8 mouse cellular contexts compared by ENCODE assay signal in genomic region chr15:101479007-101479665, GRCm38 (mm10). TPM values are rescaled to one million over a fixed set of nuclear protein-coding genes. Genes with fewer than 3 reads are reported as not detected.
DNase-seq lines count a peak whose midpoint lies in the region; ATAC-seq and TF ChIP-seq lines count a peak whose summit lies in the region.

No protein-coding gene starts in this region.

- no peaks in the 10 kb centered on the region for H3K36me3 ChIP-seq in forebrain, embryonic 16.5 days (ENCODE audit: control insufficient read depth, insufficient read depth)
- no peaks in the 10 kb centered on the region for H3K36me3 ChIP-seq in hindbrain, embryonic 14.5 days (replicated peaks; ENCODE audit: control insufficient read depth, insufficient read depth)
- no peaks in the 10 kb centered on the region for H3K36me3 ChIP-seq in lung, postnatal 0 days (ENCODE audit: insufficient read depth, low read length)

- H3K9me3 ChIP-seq in forebrain, embryonic 16.5 days (ENCODE audit: control insufficient read depth, low read length) = no peaks in the 10 kb centered on the region
- no peaks in the 10 kb centered on the region for H3K9me3 ChIP-seq in hindbrain, embryonic 14.5 days (ENCODE audit: control insufficient read depth, low read length)
- H3K9me3 ChIP-seq in lung, postnatal 0 days (ENCODE audit: low read length) = no peaks in the 10 kb centered on the region

- WGBS in forebrain, embryonic 16.5 days = 8% methylated on average over 31 of the region's 31 CpGs
- 10% methylated on average over 31 of the region's 31 CpGs for WGBS in hindbrain, embryonic 14.5 days
- 6% methylated on average over 31 of the region's 31 CpGs for WGBS in lung, postnatal 0 days

- H3K4me1 ChIP-seq in forebrain, embryonic 16.5 days (replicated peaks; ENCODE audit: control insufficient read depth, insufficient read depth, low read length) = peaks cover 12% of the 10 kb centered on the region
- H3K4me1 ChIP-seq in hindbrain, embryonic 14.5 days (replicated peaks; ENCODE audit: control insufficient read depth, insufficient read depth, low read length) = peaks cover 9% of the 10 kb centered on the region; the same call in 1 of the 2 replicates
- H3K4me1 ChIP-seq in lung, postnatal 0 days (ENCODE audit: insufficient read depth, low read depth, low read length) = no peaks in the 10 kb centered on the region

- H3K4me3 ChIP-seq in forebrain, embryonic 16.5 days (replicated peaks; ENCODE audit: low read length) = peak overlapping the region; percentile 31
- peak overlapping the region; percentile 21 for H3K4me3 ChIP-seq in hindbrain, embryonic 14.5 days (replicated peaks; ENCODE audit: low read length)
- H3K4me3 ChIP-seq in lung, postnatal 0 days (ENCODE audit: low read depth, low read length) = peak overlapping the region; percentile 19; the same call in 1 of the 2 replicates

- peak; percentile 59 for ATAC-seq in forebrain, embryonic 16.5 days
- ATAC-seq in hindbrain, embryonic 14.5 days (ENCODE audit: low FRiP score) = no peak
- peak; percentile 75 for ATAC-seq in lung, postnatal 0 days

- peak overlapping the region; percentile 75 for H3K4me2 ChIP-seq in forebrain, embryonic 16.5 days (ENCODE audit: low read length)
- H3K4me2 ChIP-seq in hindbrain, embryonic 14.5 days (replicated peaks) = peak overlapping the region; percentile 52
- peak overlapping the region; percentile 49 for H3K4me2 ChIP-seq in lung, postnatal 0 days (replicated peaks; ENCODE audit: low read depth, low read length)

- TF ChIP-seq EP300 in lung, postnatal 0 days (IDR thresholded peaks at IDR 0.05) = no peak

- no peaks in the 10 kb centered on the region for H3K27me3 ChIP-seq in forebrain, embryonic 16.5 days (replicated peaks; ENCODE audit: control insufficient read depth, insufficient read depth, low read length)
- H3K27me3 ChIP-seq in hindbrain, embryonic 14.5 days (ENCODE audit: control insufficient read depth, insufficient read depth, low read length) = no peaks in the 10 kb centered on the region
- no peaks in the 10 kb centered on the region for H3K27me3 ChIP-seq in lung, postnatal 0 days (replicated peaks; ENCODE audit: insufficient read depth, low read length)

- peak; percentile 40 to 49 for DNase-seq in CD8-positive naive resting alpha-beta T cell, adult 2 months (ENCODE audit: low read depth in 2 of 2, low spot score in 2 of 2)
- peak; percentile 9 for DNase-seq in cerebellum, adult 11-12 months
- peak; percentile 39 for DNase-seq in hindbrain, embryonic 14.5 days (ENCODE audit: low spot score)
- DNase-seq in layer of hippocampus, postnatal 36 days = peak; percentile 30 to 43
- peak; percentile 55 for DNase-seq in lung, postnatal 0 days (ENCODE audit: low spot score)
- DNase-seq in retina, embryonic 14.5 days (ENCODE audit: low spot score) = peak; percentile 70
- DNase-seq in urinary bladder, postnatal 4 days (ENCODE audit: low spot score in 2 of 2) = peak; percentile 37 to 68

- no peak overlapping the region for H3K27ac ChIP-seq in forebrain, embryonic 16.5 days (ENCODE audit: low read length)
- no peak overlapping the region for H3K27ac ChIP-seq in hindbrain, embryonic 14.5 days
- H3K27ac ChIP-seq in lung, postnatal 0 days (ENCODE audit: low read length) = no peak overlapping the region

- H3K9ac ChIP-seq in forebrain, embryonic 16.5 days (replicated peaks; ENCODE audit: low read depth, low read length) = peak overlapping the region; percentile 43
- H3K9ac ChIP-seq in hindbrain, embryonic 14.5 days = no peak overlapping the region
- H3K9ac ChIP-seq in lung, postnatal 0 days (replicated peaks; ENCODE audit: low read depth) = no peak overlapping the region

- TF ChIP-seq CTCF in lung, postnatal 0 days (IDR thresholded peaks at IDR 0.05) = peak; percentile 76

RNA-seq across cellular contexts. Expression of gene Krt86, which starts 5.9 kb away (rescaled TPM):
- not detected in 2 replicates for polyA plus RNA-seq in forebrain, embryonic 16.5 days (2015; fragmentation: Nextera tagmentation; extraction: Ambion mirVana)
- polyA plus RNA-seq in hindbrain, embryonic 14.5 days (2014; fragmentation: Nextera tagmentation; extraction: Ambion mirVana) = 0.09 TPM in 1 of 2 replicates, not detected in the other
- total RNA-seq in layer of hippocampus, postnatal 36 days (2021) = not detected
- not detected in 2 replicates for polyA plus RNA-seq in lung, postnatal 0 days (2015; fragmentation: Nextera tagmentation; extraction: Ambion mirVana)

RNA-seq across cellular contexts. Expression of gene Krt83, which starts 12.2 kb away (rescaled TPM):
- polyA plus RNA-seq in forebrain, embryonic 16.5 days (2015; fragmentation: Nextera tagmentation; extraction: Ambion mirVana) = not detected in 2 replicates
- polyA plus RNA-seq in hindbrain, embryonic 14.5 days (2014; fragmentation: Nextera tagmentation; extraction: Ambion mirVana) = not detected in 2 replicates
- total RNA-seq in layer of hippocampus, postnatal 36 days (2021) = not detected
- not detected in 2 replicates for polyA plus RNA-seq in lung, postnatal 0 days (2015; fragmentation: Nextera tagmentation; extraction: Ambion mirVana)

RNA-seq across cellular contexts. Expression of gene Krt81, which starts 15.6 kb away (rescaled TPM):
- polyA plus RNA-seq in forebrain, embryonic 16.5 days (2015; fragmentation: Nextera tagmentation; extraction: Ambion mirVana) = not detected in 2 replicates
- not detected in 2 replicates for polyA plus RNA-seq in hindbrain, embryonic 14.5 days (2014; fragmentation: Nextera tagmentation; extraction: Ambion mirVana)
- total RNA-seq in layer of hippocampus, postnatal 36 days (2021) = not detected
- not detected in 2 replicates for polyA plus RNA-seq in lung, postnatal 0 days (2015; fragmentation: Nextera tagmentation; extraction: Ambion mirVana)

RNA-seq across cellular contexts. Expression of gene Krt88, which starts 31.6 kb away (rescaled TPM):
- not detected in 2 replicates for polyA plus RNA-seq in forebrain, embryonic 16.5 days (2015; fragmentation: Nextera tagmentation; extraction: Ambion mirVana)
- not detected in 2 replicates for polyA plus RNA-seq in hindbrain, embryonic 14.5 days (2014; fragmentation: Nextera tagmentation; extraction: Ambion mirVana)
- not detected for total RNA-seq in layer of hippocampus, postnatal 36 days (2021)
- polyA plus RNA-seq in lung, postnatal 0 days (2015; fragmentation: Nextera tagmentation; extraction: Ambion mirVana) = 0.15 and 0.21 TPM in 2 replicates

RNA-seq across cellular contexts. Expression of gene Gm49425, which starts 37.9 kb away (rescaled TPM):
- not detected in 2 replicates for polyA plus RNA-seq in forebrain, embryonic 16.5 days (2015; fragmentation: Nextera tagmentation; extraction: Ambion mirVana)
- polyA plus RNA-seq in hindbrain, embryonic 14.5 days (2014; fragmentation: Nextera tagmentation; extraction: Ambion mirVana) = not detected in 2 replicates
- total RNA-seq in layer of hippocampus, postnatal 36 days (2021) = not detected
- not detected in 2 replicates for polyA plus RNA-seq in lung, postnatal 0 days (2015; fragmentation: Nextera tagmentation; extraction: Ambion mirVana)

Comparison
In these comparisons a context has a peak if more than half of its experiments do, and no peak if none do; other contexts are left out.
1. DNase-seq: peak in every context shown above with its lines; median percentile 70 in retina, embryonic 14.5 days; 55 in lung, postnatal 0 days; 52 in urinary bladder, postnatal 4 days; 44 in CD8-positive naive resting alpha-beta T cell, adult 2 months; 39 in hindbrain, embryonic 14.5 days; 36 in layer of hippocampus, postnatal 36 days; 9 in cerebellum, adult 11-12 months.